Mouse (Mus musculus): ENCODE measurements around the gene Spon1. TPM values are rescaled to one million over a fixed set of nuclear protein-coding genes. Genes with fewer than 3 reads are reported as not detected.

The Spon1 gene
- total RNA-seq (2021) = 10 to 100 TPM; 68.1 to 68.6 TPM
- long read RNA-seq, experiment 1, full-length matches to known transcripts = 56 of 86 reads
- long read RNA-seq, experiment 1, partial matches to known transcripts = 15 of 86 reads
- long read RNA-seq, experiment 1, other reads (novel, unspliced or antisense) = 15 of 86 reads
- long read RNA-seq, experiment 2, full-length matches to known transcripts = 87 of 132 reads
- long read RNA-seq, experiment 2, partial matches to known transcripts = 30 of 132 reads
- long read RNA-seq, experiment 2, other reads (novel, unspliced or antisense) = 15 of 132 reads

DNA sequence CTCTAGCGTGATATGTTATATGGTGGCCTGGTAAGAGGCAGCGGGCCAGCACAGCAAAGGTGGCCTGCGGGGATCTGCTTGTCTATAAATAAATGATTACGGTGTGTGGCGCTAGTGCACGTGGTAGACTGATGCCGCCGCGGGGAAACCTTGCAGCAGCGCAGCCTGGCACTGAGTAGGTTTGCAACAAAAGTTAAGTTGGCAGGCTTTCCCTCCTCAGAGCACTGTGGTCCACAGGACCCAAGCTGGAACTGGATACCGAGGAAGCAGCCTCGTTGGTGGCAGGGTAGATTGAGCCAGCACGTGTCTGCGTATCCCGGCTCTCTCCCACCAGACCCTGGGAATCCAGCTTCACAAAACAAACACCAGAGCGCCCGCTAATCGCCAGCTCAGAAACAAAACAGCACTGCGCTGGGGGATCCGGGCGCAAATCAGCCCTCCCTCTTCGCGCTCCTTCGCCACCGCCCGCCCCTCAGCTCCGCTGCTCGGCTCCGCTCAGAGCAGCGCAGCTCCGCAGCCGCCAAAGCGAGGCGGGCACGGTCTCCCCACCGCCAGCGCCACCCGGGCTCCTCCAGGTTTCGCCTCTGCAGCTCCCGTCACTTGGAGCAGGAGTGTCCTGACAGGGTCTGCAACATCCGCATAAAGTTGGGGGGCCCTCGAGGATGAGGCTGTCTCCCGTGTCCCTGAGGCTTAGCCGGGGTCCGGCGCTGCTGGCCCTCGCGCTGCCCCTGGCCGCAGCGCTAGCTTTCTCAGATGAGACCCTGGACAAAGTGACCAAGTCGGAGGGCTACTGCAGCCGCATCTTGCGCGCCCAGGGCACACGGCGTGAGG lies at the start of gene Spon1:
Gene Spon1, plus strand, starts transcription at position 332 of the 831 bp plus-strand sequence.
- H3K27ac ChIP-seq = peak within 1 kb of the TSS; percentile 92
- H3K4me3 ChIP-seq = peak within 1 kb of the TSS; percentile 77
- 0 out of 2 replicates have a peak, but pooled peaks have one; percentile 3 for TF ChIP-seq CTCF (conservative IDR thresholded peaks at IDR 0.05)
- peak; percentile 65 to 68 for DNase-seq (ENCODE audit: low spot score in 2 of 2)

DNA sequence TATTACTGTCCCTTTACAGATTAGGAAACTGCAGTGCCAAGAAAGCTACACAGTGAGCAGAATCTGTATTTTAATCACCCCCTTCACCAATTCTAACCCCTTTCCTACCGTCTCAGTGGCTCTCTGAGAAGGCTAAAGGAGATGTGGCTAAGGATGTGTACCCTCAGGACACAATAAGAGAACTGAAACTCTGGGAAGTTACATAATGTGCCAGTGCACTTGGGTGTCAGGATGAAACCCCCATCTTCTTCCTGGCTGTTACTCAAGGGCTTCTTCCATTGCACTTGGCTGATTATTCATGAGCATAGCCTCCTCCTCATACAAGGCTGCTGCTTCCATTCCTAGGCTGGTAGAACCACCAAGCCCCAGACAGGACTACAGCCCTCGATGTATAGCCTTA lies 43.8 kb upstream of the Spon1 start:
- no peak overlapping the region for H3K27ac ChIP-seq
- DNase-seq (ENCODE audit: low spot score in 2 of 2) = no peak
- no peak for TF ChIP-seq CTCF (conservative IDR thresholded peaks at IDR 0.05)
- no peak overlapping the region for H3K4me3 ChIP-seq

DNA sequence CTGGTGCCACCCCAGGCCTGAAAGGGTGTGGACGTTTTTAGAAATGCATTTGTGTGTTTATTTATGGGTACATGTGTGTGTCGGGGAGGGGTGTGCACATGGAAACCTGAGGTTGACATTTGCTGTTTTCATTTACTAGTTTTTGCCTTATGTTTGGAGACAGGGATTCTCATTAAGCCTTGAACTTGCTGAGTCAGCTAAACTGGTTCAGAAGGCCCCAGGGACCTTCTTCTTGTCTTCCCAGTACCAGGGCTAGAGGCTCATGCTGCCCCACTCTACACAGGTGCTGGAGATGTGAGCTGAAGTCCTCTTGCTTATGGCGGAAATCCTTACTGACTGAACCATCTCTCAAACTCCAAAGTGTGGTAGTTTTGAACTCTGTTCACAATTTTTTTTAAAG lies 41.9 kb upstream of the Spon1 start:
- no peak for TF ChIP-seq CTCF (conservative IDR thresholded peaks at IDR 0.05)
- H3K27ac ChIP-seq = no peak overlapping the region
- DNase-seq (ENCODE audit: low spot score in 2 of 2) = no peak
- no peak overlapping the region for H3K4me3 ChIP-seq

DNA sequence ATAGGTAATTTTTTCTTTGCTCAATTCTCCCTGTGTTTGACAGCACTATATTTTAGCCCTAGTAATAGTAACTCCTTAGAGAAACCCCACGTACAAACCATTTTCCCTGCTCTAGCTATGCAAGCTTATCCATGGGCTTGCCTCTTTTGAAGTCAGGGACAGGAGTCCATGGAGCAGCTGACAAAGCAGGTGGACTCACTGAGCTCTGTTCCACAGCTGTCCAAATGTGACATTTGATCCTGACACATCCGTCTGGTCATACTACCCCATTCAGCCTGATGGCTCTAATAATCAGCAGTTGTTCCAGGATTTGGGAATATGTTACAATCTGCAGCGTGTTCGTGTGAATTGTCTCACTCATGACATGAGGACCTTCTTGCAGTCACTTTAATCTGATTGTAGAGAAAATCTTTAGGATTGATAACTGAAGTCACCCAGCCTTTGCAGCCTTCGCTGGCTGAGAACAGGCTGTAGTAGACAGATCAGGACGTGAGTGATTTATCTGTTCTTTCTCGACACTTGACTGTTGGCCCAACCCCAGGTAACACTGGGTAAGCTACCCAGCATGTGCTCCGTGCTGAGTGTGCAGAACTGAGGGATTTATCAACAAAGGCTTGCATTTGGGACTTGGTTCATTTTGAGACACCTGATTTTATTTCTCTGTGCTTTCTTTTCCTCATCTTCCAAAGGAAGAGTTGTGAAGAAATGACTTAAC lies 37.6 kb upstream of the Spon1 start:
- Histone ChIP-seq H3K4me3 (no peak overlapping the region), H3K27ac (no peak overlapping the region)
- no peak for DNase-seq (ENCODE audit: low spot score in 2 of 2)
- TF ChIP-seq CTCF (conservative IDR thresholded peaks at IDR 0.05) = no peak

DNA sequence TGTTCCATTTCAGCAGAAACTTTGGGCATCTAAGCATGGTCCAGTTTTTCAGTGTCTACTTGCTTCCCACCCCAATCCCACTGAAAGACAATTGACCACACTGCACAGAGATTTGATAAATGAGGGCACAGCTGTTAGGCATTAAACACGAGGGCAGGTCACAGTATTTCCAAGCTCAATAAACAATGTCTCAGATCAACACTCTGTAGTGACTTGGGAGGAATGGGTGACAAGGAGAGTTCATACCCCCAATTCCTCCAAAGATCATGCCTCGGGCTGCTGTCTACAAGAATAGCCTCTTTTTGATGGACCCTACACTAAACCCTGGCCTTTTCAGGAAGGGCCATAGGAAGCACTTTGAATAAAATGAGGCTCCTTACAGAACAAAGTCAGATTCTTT lies 36.9 kb upstream of the Spon1 start:
- TF ChIP-seq CTCF (conservative IDR thresholded peaks at IDR 0.05) = no peak
- Histone ChIP-seq H3K4me3 (no peak overlapping the region), H3K27ac (no peak overlapping the region)
- no peak for DNase-seq (ENCODE audit: low spot score in 2 of 2)

DNA sequence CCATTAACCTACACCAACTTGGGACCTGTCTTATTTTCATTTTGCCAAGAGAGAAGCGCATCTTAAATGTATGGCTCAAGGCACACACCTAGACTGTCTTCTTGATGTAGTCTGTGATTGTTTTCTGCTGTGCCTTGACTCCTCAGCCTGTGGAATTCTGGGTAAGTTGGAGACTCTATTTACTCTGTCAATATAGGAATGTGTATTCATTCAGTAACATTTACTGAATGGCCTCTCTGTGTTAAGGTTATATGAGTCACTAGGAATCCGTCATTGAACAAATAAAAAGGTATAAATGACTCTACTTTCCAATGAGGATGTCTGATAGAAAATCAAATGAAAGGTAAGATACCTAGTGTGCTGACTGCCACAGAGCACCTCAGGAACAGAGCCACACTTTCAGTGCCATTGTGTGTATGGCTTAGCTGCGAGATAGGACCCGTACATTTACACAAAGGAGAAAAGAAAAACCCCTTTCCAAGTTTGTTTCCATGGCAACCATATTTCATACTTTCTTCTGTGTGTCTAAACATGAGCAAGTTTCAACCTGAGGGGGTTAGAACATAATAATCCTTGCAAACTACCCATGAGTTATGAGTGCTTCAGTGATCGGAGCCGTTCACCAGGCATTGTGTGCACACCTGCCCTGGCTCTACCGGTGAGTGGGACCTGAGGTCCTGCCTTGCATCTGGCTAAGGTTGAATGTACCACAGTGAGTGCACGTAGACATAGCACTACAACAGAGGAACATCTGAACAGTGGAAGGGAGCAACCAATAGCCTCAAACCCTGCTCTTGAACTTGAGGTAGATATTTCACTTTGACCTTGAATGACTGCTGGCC lies 35.2 kb upstream of the Spon1 start:
- DNase-seq (ENCODE audit: low spot score in 2 of 2) = no peak
- TF ChIP-seq CTCF (conservative IDR thresholded peaks at IDR 0.05) = no peak
- H3K4me3 ChIP-seq = no peak overlapping the region
- no peak overlapping the region for H3K27ac ChIP-seq

DNA sequence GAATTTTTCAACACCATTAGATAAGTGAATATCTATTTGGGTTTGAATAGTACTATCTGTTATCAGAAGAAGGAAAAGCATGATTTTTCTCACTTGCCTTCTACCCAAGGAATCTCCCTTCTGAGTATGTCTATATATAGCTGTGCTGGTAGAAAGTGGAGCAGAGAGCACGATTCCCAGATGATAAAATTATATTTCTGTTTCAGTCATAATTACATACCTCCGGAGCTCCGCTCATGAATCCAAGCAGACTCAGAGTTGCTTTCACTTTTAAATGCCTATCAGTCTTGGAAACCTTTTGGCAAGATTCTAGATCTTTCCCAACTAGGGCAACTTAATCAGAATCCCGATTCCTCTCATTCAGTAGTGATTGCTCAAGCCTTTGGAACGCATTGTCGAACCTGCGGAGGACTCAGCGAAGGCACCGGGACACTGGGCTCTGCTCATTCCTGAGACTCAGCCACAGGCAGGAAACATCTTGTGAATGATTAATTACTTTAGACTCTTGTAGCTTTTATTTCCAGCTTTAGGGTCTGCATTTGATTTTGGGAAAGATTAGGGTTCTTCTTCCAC lies 27.9 kb upstream of the Spon1 start:
- Histone ChIP-seq H3K4me3 (peak overlapping the region; percentile 8; the same call in 1 of the 2 replicates), H3K27ac (0 out of 2 replicates have a peak overlapping the region, but pooled peaks have one; percentile 14)
- no peak for TF ChIP-seq CTCF (conservative IDR thresholded peaks at IDR 0.05)
- DNase-seq (ENCODE audit: low spot score in 2 of 2) = no peak

DNA sequence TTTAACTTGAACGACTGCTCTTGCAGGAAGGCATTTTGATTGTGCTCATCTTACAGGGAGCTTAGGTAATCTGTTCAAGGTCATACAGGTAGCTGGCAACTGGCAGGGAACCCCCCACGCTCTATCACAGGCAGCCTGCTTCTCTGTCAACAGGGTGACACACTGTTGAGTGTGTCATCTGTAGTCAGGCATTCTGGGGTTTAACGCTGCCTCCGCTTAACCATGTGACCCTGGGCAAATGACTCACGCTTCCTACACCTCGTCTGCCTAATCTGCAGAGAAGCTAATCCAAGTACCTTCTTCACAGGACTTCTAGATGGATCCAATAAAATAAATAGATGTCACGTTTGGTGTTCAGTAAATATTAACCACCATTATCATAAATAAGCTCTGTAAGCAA lies 26.6 kb upstream of the Spon1 start:
- Histone ChIP-seq H3K27ac (peak overlapping the region; percentile 12), H3K4me3 (no peak overlapping the region)
- TF ChIP-seq CTCF (conservative IDR thresholded peaks at IDR 0.05) = no peak
- peak; percentile 42 to 60 for DNase-seq (ENCODE audit: low spot score in 2 of 2)

DNA sequence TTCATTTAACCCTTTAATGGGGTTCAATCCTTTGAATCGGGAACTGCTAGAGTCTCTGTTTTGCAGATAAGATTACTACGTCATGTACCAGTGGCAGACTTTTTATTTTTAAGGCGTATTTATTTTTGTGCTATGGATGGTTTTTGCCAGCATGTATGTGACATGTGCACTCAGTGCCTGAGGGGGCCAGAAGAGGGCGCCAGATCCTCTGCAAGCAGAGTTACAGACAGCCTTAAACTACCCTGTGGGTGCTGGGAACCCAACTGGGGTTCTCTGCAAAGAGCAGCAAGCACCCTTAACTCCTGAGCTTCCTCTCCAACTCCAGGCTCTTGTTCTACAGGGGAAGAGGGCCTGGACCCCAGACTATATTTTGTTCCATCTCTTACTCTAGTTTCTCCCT lies 23.2 kb upstream of the Spon1 start:
- Histone ChIP-seq H3K4me3 (no peak overlapping the region), H3K27ac (no peak overlapping the region)
- TF ChIP-seq CTCF (conservative IDR thresholded peaks at IDR 0.05) = peak; percentile 46
- no peak for DNase-seq (ENCODE audit: low spot score in 2 of 2)

DNA sequence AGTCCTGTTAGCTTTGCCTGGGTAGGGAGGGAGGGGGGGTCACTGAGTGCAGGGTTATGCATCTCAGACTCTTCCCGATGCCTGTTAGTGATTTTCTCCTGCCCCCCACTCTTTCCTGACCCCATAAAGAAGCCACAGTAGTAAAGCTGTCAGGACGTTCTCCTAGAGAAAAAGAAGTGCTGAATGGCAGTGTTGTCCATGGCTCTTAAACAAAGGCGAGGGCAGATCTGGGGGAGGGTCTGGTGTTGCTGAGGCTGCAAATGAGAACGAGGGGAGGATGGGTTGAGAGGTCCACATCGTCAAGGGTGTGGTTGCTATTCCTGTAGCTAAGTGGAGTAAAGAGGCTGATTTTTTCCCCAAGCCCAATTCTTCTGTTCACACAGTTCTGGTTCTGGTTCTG lies 21.8 kb upstream of the Spon1 start:
- no peak overlapping the region for H3K4me3 ChIP-seq
- H3K27ac ChIP-seq = no peak overlapping the region
- DNase-seq (ENCODE audit: low spot score in 2 of 2) = no peak
- TF ChIP-seq CTCF (conservative IDR thresholded peaks at IDR 0.05) = no peak

DNA sequence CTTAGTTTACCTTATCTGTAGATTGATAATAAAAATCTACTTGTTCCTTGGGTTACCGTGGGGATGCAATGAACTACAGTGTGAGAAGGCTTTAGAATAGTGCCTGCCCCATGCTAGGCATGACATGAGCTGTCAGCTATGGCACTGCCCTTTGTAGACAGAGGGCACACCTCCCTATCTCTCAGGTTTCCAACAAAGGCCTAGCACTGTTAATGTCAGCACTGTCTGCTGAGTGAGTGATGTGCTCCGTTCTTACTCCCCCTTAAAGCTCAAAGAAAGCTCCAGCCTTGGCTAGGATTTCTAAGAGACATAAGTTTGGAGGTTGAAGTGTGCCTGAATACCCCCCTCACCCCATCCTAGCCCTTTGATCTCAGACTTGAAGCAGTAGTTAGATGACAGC lies 9.2 kb upstream of the Spon1 start:
- H3K4me3 ChIP-seq = no peak overlapping the region

DNA sequence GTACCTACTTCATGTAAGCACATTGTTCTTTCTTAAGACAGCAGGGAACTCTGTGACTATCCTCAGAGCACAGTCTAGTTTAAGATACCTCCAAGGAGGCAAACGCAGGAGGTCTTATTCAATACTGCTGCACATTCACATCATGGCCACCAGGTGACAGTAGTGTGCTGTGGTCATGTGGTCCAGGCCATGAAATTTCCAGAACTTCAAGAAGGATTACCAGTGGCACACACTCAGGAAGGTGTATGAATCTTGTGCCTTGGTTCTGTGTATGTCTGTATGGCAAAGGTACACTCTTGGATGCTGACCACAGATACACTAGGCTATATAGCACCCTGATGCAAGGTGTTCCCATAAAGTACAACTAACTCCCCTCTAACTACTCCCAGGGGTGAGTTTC lies 6.6 kb upstream of the Spon1 start:
- Histone ChIP-seq H3K27ac (no peak overlapping the region), H3K4me3 (no peak overlapping the region)
- peak; percentile 100 for TF ChIP-seq CTCF (conservative IDR thresholded peaks at IDR 0.05)
- DNase-seq (ENCODE audit: low spot score in 2 of 2) = peak; percentile 48 to 64

More for the DNA sequence above, 9.2 kb upstream of the Spon1 start:
- no peak overlapping the region for H3K27ac ChIP-seq
- TF ChIP-seq CTCF (conservative IDR thresholded peaks at IDR 0.05) = no peak
- no peak for DNase-seq (ENCODE audit: low spot score in 2 of 2)
